ENCODE assay signal across 8 mouse cellular contexts in genomic region chr2:118372901-118373571, GRCm38 (mm10). TPM values are rescaled to one million over a fixed set of nuclear protein-coding genes. Genes with fewer than 3 reads are reported as not detected.
DNase-seq lines count a peak whose midpoint lies in the region; TF ChIP-seq lines count a peak whose summit lies in the region.

Gpr176 (minus strand) TSS chr2:118373419.

- peaks cover 66% of the 10 kb centered on the region for H3K27me3 ChIP-seq in E14TG2a.4 (ENCODE audit: insufficient read depth, low read length)
- H3K27me3 ChIP-seq in forebrain, embryonic 10.5 days (ENCODE audit: poor library complexity, severe bottlenecking): peaks cover 83% of the 10 kb centered on the region

- peak within 1 kb of the TSS; percentile 49 for H3K27ac ChIP-seq in bone marrow macrophage, adult 2 months (ENCODE audit: insufficient read depth, low read depth, low read length)
- H3K27ac ChIP-seq in forebrain, embryonic 10.5 days: peak within 1 kb of the TSS; percentile 82

- peak within 1 kb of the TSS; percentile 76 for H3K4me3 ChIP-seq in E14TG2a.4 (replicated peaks; ENCODE audit: low read length)
- peak within 1 kb of the TSS; percentile 64 for H3K4me3 ChIP-seq in bone marrow macrophage, adult 2 months (ENCODE audit: insufficient read depth, low read length)
- peak within 1 kb of the TSS; percentile 60 for H3K4me3 ChIP-seq in forebrain, embryonic 10.5 days

- peaks cover 4% of the 10 kb centered on the region for H3K4me1 ChIP-seq in E14TG2a.4 (replicated peaks; ENCODE audit: low read depth, low read length)
- H3K4me1 ChIP-seq in bone marrow macrophage, adult 2 months (ENCODE audit: control insufficient read depth, insufficient read depth, low read length): peaks cover 21% of the 10 kb centered on the region
- H3K4me1 ChIP-seq in forebrain, embryonic 10.5 days: peaks cover 19% of the 10 kb centered on the region

- no peaks in the 10 kb centered on the region for H3K36me3 ChIP-seq in E14TG2a.4 (ENCODE audit: insufficient read depth, low read length)
- H3K36me3 ChIP-seq in forebrain, embryonic 10.5 days (replicated peaks): no peaks in the 10 kb centered on the region

- peak; percentile 54 for DNase-seq in forebrain, embryonic 10.5 days (ENCODE audit: extremely low spot score, low spot score)
- peak; percentile 27 for DNase-seq in heart, postnatal 4 days
- peak; percentile 31 for DNase-seq in layer of hippocampus, adult 9-11 months
- DNase-seq in lung, postnatal 10 days: peak; percentile 31
- DNase-seq in retina, postnatal 1 day: peak; percentile 82
- DNase-seq in yolk sac, embryonic 10.5 days (ENCODE audit: low spot score): peak; percentile 49

- H3K9me3 ChIP-seq in E14TG2a.4 (ENCODE audit: low read length): no peaks in the 10 kb centered on the region
- H3K9me3 ChIP-seq in forebrain, embryonic 10.5 days: no peaks in the 10 kb centered on the region

- no peak for TF ChIP-seq CTCF in E14TG2a.4 (conservative IDR thresholded peaks at IDR 0.05; ENCODE audit: low read length)
- TF ChIP-seq CTCF in bone marrow macrophage, adult 2 months (IDR thresholded peaks at IDR 0.05; ENCODE audit: low read depth, low read length): no peak

- WGBS in forebrain, embryonic 10.5 days: under 1% methylated on average over 59 of the region's 59 CpGs

- TF ChIP-seq POLR2A in bone marrow macrophage, adult 2 months (IDR thresholded peaks at IDR 0.05; ENCODE audit: borderline replicate concordance, low read depth, low read length): no peak

RNA-seq across cellular contexts. Expression of gene Gpr176, which starts in this region (rescaled TPM):
- 1.8 and 2.4 TPM in 2 replicates for polyA plus RNA-seq in bone marrow macrophage, adult 2 months (2012; ENCODE audit: insufficient read depth, insufficient read length, missing spikeins)
- polyA plus RNA-seq in forebrain, embryonic 10.5 days (2016; fragmentation: Nextera tagmentation; extraction: Ambion mirVana): 0.04 and 0.17 TPM in 2 replicates
- total RNA-seq in heart, postnatal 4 days (2021): 1 to 10 TPM in 1 of 2 experiments, under 1 TPM in 1; 0.76 to 1.1 TPM

Comparison
In these comparisons a context has a peak if more than half of its experiments do, and no peak if none do; other contexts are left out.
1. Peak in every context shown above with its lines: DNase-seq, H3K4me3 ChIP-seq and H3K27ac ChIP-seq.
2. Peak in DNase-seq, H3K4me3 ChIP-seq and H3K27ac ChIP-seq in forebrain, embryonic 10.5 days; RNA of the gene not detected or under 1 TPM.
3. DNase-seq: peak in every context shown above with its lines; median percentile 82 in retina, postnatal 1 day; 54 in forebrain, embryonic 10.5 days; 49 in yolk sac, embryonic 10.5 days; 31 in layer of hippocampus, adult 9-11 months; 31 in lung, postnatal 10 days; 27 in heart, postnatal 4 days.